Mouse (Mus musculus): Measurements from ENCODE around the gene Slc5a5.
"Not testable (repeated sequence)": the region's sequence is repeated elsewhere in the genome, so short reads cannot be mapped to it uniquely, and the experiment has no call there.

Slc5a5 gene

DNA sequence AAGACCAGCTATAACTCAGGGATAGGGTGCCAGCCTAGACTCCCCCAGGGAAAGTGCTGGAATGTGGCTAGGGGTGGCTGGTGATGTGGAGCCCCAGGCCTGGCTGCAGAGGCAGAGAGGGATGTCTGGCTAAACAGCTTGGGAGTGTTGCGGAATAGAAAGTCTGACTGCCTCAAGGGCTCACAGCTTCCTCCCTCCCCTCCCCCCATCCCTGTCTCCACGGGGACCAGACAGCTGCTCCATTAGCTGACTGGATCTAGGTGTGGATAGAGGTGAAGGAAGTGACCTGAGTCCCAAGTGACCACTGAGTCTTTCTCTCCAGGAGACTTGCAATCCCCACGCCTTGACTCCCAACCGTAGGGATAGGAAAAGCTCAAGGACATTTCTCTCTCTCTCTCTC lies 10.6 kb upstream of the Slc5a5 start:
- no peak for DNase-seq (ENCODE audit: low spot score in 2 of 2)

GRCm38 (mm10) chr8:70902211-70902610 lies 9.7 kb upstream of the Slc5a5 start:
- no peak for DNase-seq (ENCODE audit: low spot score in 2 of 2)

DNA sequence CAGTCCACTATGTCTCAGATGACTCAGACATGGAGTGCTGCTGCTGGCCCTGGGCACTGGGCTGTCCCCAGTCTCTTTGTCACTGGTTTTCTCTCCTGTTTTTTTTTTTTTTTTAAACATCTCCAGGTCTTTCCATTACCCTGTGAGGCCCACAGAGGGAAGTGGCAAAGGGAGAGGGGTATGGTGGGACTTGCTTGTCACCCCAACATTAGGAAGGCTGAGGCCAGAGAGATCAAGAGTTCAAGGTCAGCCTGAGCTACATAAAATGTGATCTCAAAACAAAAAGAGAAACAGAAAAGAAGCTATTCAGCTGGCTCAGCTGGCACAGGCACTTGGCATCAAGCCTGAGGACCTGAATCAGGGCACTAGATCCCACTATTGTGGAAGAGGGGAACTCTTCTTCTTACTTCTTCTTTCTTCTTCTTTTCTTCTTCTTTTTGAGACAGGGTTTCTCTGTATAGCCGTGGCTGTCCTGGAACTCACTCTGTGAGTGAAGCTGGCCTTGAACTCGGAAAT lies 8.4 kb upstream of the Slc5a5 start:
- DNase-seq (ENCODE audit: low spot score in 2 of 2): no peak

DNA sequence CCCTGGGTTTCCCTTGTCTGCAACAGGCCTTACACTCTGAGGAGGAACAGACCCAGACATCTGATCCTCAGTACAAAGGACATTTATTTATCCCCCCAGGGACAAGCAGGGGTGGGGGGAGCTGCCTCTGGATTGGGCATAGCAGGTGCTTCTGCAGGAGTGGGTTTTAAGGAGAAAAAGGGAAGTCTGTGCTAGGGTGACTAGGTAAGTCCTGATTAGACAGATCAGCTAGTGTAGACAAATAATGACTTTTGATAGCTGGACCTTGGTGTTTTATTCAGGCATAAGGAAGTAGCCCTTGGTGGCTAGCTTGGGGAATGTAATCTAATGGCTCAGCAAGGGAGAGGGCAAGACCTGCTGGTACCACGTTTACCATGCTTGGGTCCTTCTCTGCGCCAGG lies 6.7 kb upstream of the Slc5a5 start:
- no peak for DNase-seq (ENCODE audit: low spot score in 2 of 2)

DNA sequence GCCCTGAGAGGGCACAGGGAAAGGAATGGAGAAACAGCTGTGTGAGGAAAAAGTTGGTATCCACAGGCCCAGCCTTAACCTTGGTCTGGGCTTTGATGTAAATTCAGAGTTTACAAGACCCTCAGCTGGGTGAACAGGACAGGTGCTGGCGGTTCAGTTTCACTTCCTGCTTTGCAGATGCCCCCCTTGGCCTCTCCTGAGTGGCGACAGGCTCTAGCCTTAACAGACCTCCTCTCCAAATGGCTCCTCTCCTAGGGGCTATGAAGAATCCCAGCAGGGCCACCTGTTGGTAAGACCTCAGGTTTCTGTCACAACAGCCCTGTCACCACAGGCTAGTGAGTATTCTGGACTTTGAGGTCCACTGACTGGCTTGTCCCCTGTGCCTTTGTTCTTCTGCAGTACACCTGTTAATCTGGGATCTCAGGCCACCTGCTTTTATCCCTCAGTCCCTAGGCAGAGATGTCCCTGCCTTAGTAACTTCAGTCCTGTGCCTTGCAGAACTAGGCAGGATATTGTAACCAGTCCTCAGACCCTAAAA lies 6.2 kb upstream of the Slc5a5 start:
- DNase-seq (ENCODE audit: low spot score in 2 of 2): no peak

GRCm38 (mm10) chr8:70897681-70898413 lies 5.3 kb upstream of the Slc5a5 start:
- peak; percentile 76 to 85 for DNase-seq (ENCODE audit: low spot score in 2 of 2)

DNA sequence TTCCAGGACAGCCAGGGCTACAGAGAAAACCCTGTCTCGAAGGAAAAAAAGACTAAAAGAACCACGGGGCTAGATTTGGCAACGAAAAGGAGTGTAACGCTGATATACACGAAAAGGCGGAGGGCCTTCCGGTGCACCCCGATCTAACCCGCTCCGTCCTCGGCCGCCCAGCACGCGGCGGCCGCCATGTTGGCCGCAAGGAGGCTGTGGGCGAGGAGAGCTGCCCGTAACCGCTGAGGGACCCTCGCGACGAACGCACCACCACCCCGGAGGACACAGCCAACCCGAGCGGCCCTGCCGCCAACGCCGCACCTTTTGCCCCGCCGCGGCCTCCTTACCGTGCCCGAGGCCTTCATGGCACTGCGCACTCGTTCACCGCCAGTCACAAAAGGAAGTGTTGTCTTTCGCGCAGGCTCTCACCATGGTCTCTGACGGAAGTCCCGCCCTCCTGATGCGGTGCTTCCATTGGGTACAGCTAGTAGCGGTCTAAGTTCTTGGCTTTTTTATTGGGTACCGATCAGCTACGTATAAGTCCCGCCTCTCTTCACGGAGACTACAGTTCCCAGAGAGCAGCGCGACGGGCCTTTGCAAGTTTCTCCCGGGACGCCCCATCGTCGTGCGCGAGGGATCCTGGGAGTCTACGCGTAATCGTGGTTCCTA lies 4.6 kb upstream of the Slc5a5 start, which contains the start of gene Rpl18a:
Gene Rpl18a (minus strand): TSS at position 392 of the 660 bp plus-strand sequence.
- peak; percentile 93 for DNase-seq (ENCODE audit: low spot score in 2 of 2)

- DNase-seq (ENCODE audit: low spot score in 2 of 2): no peak
Observed at GRCm38 (mm10) chr8:70896316-70897020, 3.9 kb upstream of the Slc5a5 start.

- not testable (repeated sequence) for DNase-seq (ENCODE audit: low spot score in 2 of 2)
Observed at GRCm38 (mm10) chr8:70895571-70896259, 3.2 kb upstream of the Slc5a5 start.

GRCm38 (mm10) chr8:70894771-70895545 lies 2.4 kb upstream of the Slc5a5 start:
- no peak for DNase-seq (ENCODE audit: low spot score in 2 of 2)

GRCm38 (mm10) chr8:70894385-70894720 lies 1.8 kb upstream of the Slc5a5 start:
- DNase-seq (ENCODE audit: low spot score in 2 of 2): no peak

- DNase-seq (ENCODE audit: low spot score in 2 of 2): peak; percentile 65 to 79
Observed at GRCm38 (mm10) chr8:70893656-70894384, 1.3 kb upstream of the Slc5a5 start.

DNA sequence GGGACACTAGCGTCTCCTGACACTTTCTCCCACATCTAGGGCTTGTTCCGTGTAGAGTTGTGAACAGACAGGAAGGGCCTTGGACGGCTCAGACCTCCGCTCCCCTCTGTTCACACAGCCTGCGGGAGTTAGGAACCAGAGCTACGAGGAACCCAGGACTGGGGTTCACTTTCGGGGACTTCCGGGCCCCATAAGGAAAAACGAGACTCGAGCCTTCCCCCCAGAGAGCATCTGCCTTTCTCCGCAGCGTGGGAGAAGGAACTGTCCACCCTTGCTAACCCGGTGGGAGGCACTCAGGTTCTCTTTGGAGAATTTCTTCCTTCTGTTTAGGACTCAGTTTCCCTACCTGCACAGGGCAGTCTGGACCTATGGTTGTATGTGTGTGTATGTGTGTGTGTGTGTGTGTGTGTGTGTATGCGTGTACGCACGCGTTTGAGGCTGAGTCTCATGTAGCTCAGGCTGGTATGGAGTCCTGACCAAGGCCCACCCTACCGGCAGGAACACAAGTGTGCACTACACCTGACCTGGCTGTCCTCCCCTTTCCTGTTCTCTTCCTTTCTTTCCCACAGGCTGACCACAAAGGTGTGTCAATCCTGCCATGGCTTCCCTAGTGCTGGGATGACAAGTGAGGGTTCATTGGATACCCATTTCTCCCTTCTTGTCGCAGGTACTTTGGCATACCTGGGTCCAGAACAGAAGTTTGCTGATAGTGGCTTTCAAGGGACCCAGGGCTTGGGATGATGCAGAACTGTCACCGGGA lies 519 bp upstream of the Slc5a5 start:
- no peak for DNase-seq (ENCODE audit: low spot score in 2 of 2)

DNA sequence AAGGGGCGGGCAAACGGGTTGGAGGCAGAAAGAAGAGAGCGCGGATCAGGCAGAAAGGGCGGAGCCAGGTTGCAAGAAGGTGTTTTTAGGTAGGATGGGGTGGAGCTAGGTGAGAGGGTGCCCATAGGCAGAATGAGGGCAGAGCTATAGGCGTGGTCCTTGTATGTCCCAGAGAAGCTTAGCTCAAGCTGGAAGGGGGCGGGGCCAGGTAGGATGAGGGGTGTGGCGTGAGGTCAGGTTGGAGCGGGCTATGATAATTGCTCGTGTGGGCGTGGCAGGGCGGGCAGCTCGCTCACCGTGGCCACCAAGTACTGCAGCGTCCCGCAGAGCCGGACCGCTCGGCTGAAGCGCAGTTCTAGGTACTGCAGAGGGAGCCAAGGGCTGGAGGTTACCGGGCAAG lies 1.2 kb downstream of the Slc5a5 start:
- DNase-seq (ENCODE audit: low spot score in 2 of 2): no peak

GRCm38 (mm10) chr8:70890656-70891055 lies 1.9 kb downstream of the Slc5a5 start:
- DNase-seq (ENCODE audit: low spot score in 2 of 2): no peak

GRCm38 (mm10) chr8:70887669-70888068 lies 4.9 kb downstream of the Slc5a5 start:
- peak in 1 of 2 experiments; percentile 50 for DNase-seq (ENCODE audit: low spot score in 2 of 2)

- no peak for DNase-seq (ENCODE audit: low spot score in 2 of 2)
Observed at GRCm38 (mm10) chr8:70885612-70886011, 6.9 kb downstream of the Slc5a5 start.

DNA sequence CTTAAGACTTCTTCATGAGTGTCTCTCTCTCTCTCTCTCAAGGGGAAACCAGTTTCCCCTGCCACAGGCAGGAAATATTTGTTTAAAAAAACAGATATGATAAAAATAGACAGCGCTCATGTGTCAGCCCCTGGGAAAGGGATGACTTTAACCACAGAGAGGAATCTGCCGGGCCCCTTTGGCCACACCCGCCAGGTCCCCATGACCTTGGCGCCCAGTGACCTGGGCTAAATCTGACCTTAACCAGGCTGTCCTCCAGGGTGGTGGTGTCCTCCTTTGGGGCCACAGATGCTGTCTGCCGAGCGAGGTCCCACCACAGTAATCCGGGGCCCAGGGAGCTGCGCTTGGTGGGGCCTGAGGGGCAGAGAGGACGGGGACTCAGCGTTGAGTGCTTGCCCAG lies 7.9 kb downstream of the Slc5a5 start:
- no peak for DNase-seq (ENCODE audit: low spot score in 2 of 2)

DNA sequence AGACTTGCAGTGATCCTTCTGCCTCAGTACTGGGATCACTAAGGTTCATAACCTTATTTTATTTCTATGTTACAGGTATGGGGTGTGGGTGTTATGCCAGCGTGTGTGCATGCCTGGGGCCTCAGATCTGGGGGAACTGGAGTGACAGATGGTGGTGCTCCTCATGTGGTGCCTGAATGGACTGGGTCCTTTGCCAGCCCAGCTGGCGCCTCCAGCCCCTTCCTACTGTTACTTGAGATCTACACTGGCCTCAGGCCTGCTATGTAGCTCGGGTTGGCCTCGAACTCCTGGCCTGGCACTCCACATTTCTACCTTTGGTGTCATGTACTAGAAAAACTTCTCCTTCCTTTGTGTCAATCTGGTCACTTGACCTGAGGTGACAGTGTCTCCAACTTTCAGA lies 8.4 kb downstream of the Slc5a5 start:
- no peak for DNase-seq (ENCODE audit: low spot score in 2 of 2)

DNA sequence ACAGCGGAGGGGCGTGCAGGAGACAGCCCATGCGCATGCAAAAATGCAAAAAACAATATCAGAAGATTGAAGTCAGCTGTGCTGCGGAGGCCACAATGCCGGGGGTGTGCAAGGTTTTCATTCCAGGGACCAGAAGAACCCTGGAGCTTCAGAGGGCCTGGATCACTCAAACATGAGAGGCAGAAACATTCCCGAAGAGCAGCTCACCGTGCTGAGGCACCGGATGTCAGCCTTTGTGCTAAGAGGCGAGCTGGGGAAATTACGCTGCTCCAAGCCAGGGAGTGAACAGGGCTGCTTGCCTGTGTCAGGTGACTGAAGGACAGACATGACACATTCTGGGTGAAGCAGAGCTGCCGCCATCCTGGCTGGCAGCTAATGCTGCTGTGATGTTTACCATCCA lies 12.0 kb downstream of the Slc5a5 start:
- DNase-seq (ENCODE audit: low spot score in 2 of 2): no peak

All from natural killer cell, adult 2 months (primary cell).